Mouse (Mus musculus): ENCODE data around the gene Cd2. TPM values are rescaled to one million over a fixed set of nuclear protein-coding genes. Genes with fewer than 3 reads are reported as not detected.

Gene Cd2
- polyA plus RNA-seq, 1 experiment: 29.0 TPM

- no peak overlapping the region for H3K4me3 ChIP-seq (replicated peaks; ENCODE audit: control insufficient read depth, low read depth, low read length)
- peaks cover 1% of the 10 kb centered on the region; the same call in 1 of the 2 replicates for H3K4me1 ChIP-seq (ENCODE audit: control insufficient read depth, insufficient read depth, low read length)
- H3K27ac ChIP-seq (ENCODE audit: control insufficient read depth, insufficient read depth, low read depth, low read length, poor library complexity): no peak overlapping the region
- 45% methylated on average over 8 of the region's 8 CpGs for WGBS
- TF ChIP-seq CTCF (IDR thresholded peaks at IDR 0.05; ENCODE audit: control insufficient read depth, insufficient read depth, low read length): no peak
- no peak for TF ChIP-seq POLR2A (IDR thresholded peaks at IDR 0.05; ENCODE audit: borderline replicate concordance, control insufficient read depth, low read depth, low read length)
Observed at GRCm38 (mm10) chr3:101313266-101314051, 25.7 kb upstream of the Cd2 start.

- Histone ChIP-seq H3K4me3 (replicated peaks; ENCODE audit: control insufficient read depth, low read depth, low read length) (no peak overlapping the region), H3K27ac (ENCODE audit: control insufficient read depth, insufficient read depth, low read depth, low read length, poor library complexity) (no peak overlapping the region), H3K4me1 (ENCODE audit: control insufficient read depth, insufficient read depth, low read length) (peaks cover 1% of the 10 kb centered on the region; the same call in 1 of the 2 replicates)
- 19% methylated on average over 9 of the region's 9 CpGs for WGBS
- no peak for TF ChIP-seq POLR2A (IDR thresholded peaks at IDR 0.05; ENCODE audit: borderline replicate concordance, control insufficient read depth, low read depth, low read length)
- TF ChIP-seq CTCF (IDR thresholded peaks at IDR 0.05; ENCODE audit: control insufficient read depth, insufficient read depth, low read length): no peak
Observed at GRCm38 (mm10) chr3:101310977-101311376, 23.2 kb upstream of the Cd2 start.

- 74% methylated on average over 3 of the region's 3 CpGs for WGBS
- TF ChIP-seq POLR2A (IDR thresholded peaks at IDR 0.05; ENCODE audit: borderline replicate concordance, control insufficient read depth, low read depth, low read length): no peak
- TF ChIP-seq CTCF (IDR thresholded peaks at IDR 0.05; ENCODE audit: control insufficient read depth, insufficient read depth, low read length): no peak
- peaks cover 1% of the 10 kb centered on the region; the same call in 1 of the 2 replicates for H3K4me1 ChIP-seq (ENCODE audit: control insufficient read depth, insufficient read depth, low read length)
Observed at GRCm38 (mm10) chr3:101309626-101310025, 21.9 kb upstream of the Cd2 start.

GRCm38 (mm10) chr3:101306090-101306489 lies 18.4 kb upstream of the Cd2 start:
- H3K4me3 ChIP-seq (replicated peaks; ENCODE audit: control insufficient read depth, low read depth, low read length): no peak overlapping the region
- no peak overlapping the region for H3K27ac ChIP-seq (ENCODE audit: control insufficient read depth, insufficient read depth, low read depth, low read length, poor library complexity)
- TF ChIP-seq CTCF (IDR thresholded peaks at IDR 0.05; ENCODE audit: control insufficient read depth, insufficient read depth, low read length): no peak
- TF ChIP-seq POLR2A (IDR thresholded peaks at IDR 0.05; ENCODE audit: borderline replicate concordance, control insufficient read depth, low read depth, low read length): no peak
- H3K4me1 ChIP-seq (ENCODE audit: control insufficient read depth, insufficient read depth, low read length): no peaks in the 10 kb centered on the region; the same call in 1 of the 2 replicates
- WGBS: 39% methylated on average over 9 of the region's 9 CpGs

More at GRCm38 (mm10) chr3:101309626-101310025, 21.9 kb upstream of the Cd2 start:
- no peak overlapping the region for H3K27ac ChIP-seq (ENCODE audit: control insufficient read depth, insufficient read depth, low read depth, low read length, poor library complexity)
- H3K4me3 ChIP-seq (replicated peaks; ENCODE audit: control insufficient read depth, low read depth, low read length): no peak overlapping the region

GRCm38 (mm10) chr3:101305046-101305445 lies 17.3 kb upstream of the Cd2 start:
- Histone ChIP-seq H3K4me1 (ENCODE audit: control insufficient read depth, insufficient read depth, low read length) (no peaks in the 10 kb centered on the region; the same call in 1 of the 2 replicates), H3K4me3 (replicated peaks; ENCODE audit: control insufficient read depth, low read depth, low read length) (no peak overlapping the region), H3K27ac (ENCODE audit: control insufficient read depth, insufficient read depth, low read depth, low read length, poor library complexity) (no peak overlapping the region)
- 83% methylated on average over 2 of the region's 2 CpGs for WGBS
- TF ChIP-seq POLR2A (IDR thresholded peaks at IDR 0.05; ENCODE audit: borderline replicate concordance, control insufficient read depth, low read depth, low read length) (no peak), CTCF (IDR thresholded peaks at IDR 0.05; ENCODE audit: control insufficient read depth, insufficient read depth, low read length) (no peak)

- no peak overlapping the region for H3K27ac ChIP-seq (ENCODE audit: control insufficient read depth, insufficient read depth, low read depth, low read length, poor library complexity)
Observed at GRCm38 (mm10) chr3:101304156-101304555, 16.4 kb upstream of the Cd2 start.

GRCm38 (mm10) chr3:101300271-101301071 lies 12.7 kb upstream of the Cd2 start:
- TF ChIP-seq POLR2A (IDR thresholded peaks at IDR 0.05; ENCODE audit: borderline replicate concordance, control insufficient read depth, low read depth, low read length): no peak
- 15% methylated on average over 23 of the region's 23 CpGs for WGBS

More at GRCm38 (mm10) chr3:101304156-101304555, 16.4 kb upstream of the Cd2 start:
- Histone ChIP-seq H3K4me3 (replicated peaks; ENCODE audit: control insufficient read depth, low read depth, low read length) (no peak overlapping the region), H3K4me1 (ENCODE audit: control insufficient read depth, insufficient read depth, low read length) (no peaks in the 10 kb centered on the region; the same call in 1 of the 2 replicates)
- TF ChIP-seq CTCF (IDR thresholded peaks at IDR 0.05; ENCODE audit: control insufficient read depth, insufficient read depth, low read length) (peak; percentile 65; the same call in 1 of the 2 replicates), POLR2A (IDR thresholded peaks at IDR 0.05; ENCODE audit: borderline replicate concordance, control insufficient read depth, low read depth, low read length) (no peak)
- 34% methylated on average over 8 of the region's 8 CpGs for WGBS

GRCm38 (mm10) chr3:101299591-101299990 lies 11.9 kb upstream of the Cd2 start:
- WGBS: 67% methylated on average over 6 of the region's 6 CpGs
- no peaks in the 10 kb centered on the region for H3K4me1 ChIP-seq (ENCODE audit: control insufficient read depth, insufficient read depth, low read length)
- no peak overlapping the region for H3K4me3 ChIP-seq (replicated peaks; ENCODE audit: control insufficient read depth, low read depth, low read length)
- no peak overlapping the region for H3K27ac ChIP-seq (ENCODE audit: control insufficient read depth, insufficient read depth, low read depth, low read length, poor library complexity)
- TF ChIP-seq CTCF (IDR thresholded peaks at IDR 0.05; ENCODE audit: control insufficient read depth, insufficient read depth, low read length): no peak
- TF ChIP-seq POLR2A (IDR thresholded peaks at IDR 0.05; ENCODE audit: borderline replicate concordance, control insufficient read depth, low read depth, low read length): no peak

More at GRCm38 (mm10) chr3:101300271-101301071, 12.7 kb upstream of the Cd2 start:
- no peak overlapping the region for H3K4me3 ChIP-seq (replicated peaks; ENCODE audit: control insufficient read depth, low read depth, low read length)
- no peaks in the 10 kb centered on the region for H3K4me1 ChIP-seq (ENCODE audit: control insufficient read depth, insufficient read depth, low read length)
- H3K27ac ChIP-seq (ENCODE audit: control insufficient read depth, insufficient read depth, low read depth, low read length, poor library complexity): no peak overlapping the region

All from bone marrow, adult 2 months (tissue).